Mouse (Mus musculus): ENCODE measurements around the gene Mmp19.

GRCm38 (mm10) chr10:128743791-128744191 is 46.9 kb upstream of the Mmp19 start:
- TF ChIP-seq EP300 (IDR thresholded peaks at IDR 0.05; ENCODE audit: insufficient read depth, low read depth, low read length) (no peak), CTCF (IDR thresholded peaks at IDR 0.05) (no peak)

Data from heart, adult 2 months (tissue).